Mouse (Mus musculus) limb, embryonic 14.5 days (tissue): Measurements from ENCODE around the gene Krt10. TPM values are rescaled to one million over a fixed set of nuclear protein-coding genes. Genes with fewer than 3 reads are reported as not detected.

Experiments
- ATAC-seq: fragments of 200-750 bp; cut with Nextera tagmentation; 2 replicates; pipeline ENCODE4 v1.8.0; 2017; ENCODE audit warnings: low read depth, moderate number of reproducible peaks, moderate TSS enrichment; ENCODE audit not compliant: low FRiP score
- DNase-seq: peaks from one replicate; pipeline ENCODE4 v3.0.0-alpha.2; 2015; ENCODE audit warnings: low spot score
- H3K27ac ChIP-seq: fragments of 300-500 bp; sonication (generic); replicated peaks from 2 replicates; pipeline ENCODE4 v1.5.1; 2014; ENCODE audit warnings: low read depth, mild to moderate bottlenecking, low read length, moderate library complexity, mixed read lengths
- H3K27me3 ChIP-seq: fragments of 300-500 bp; sonication (generic); 2 replicates; pipeline ENCODE4 v1.6.1; 2014; ENCODE audit warnings: low read length, mixed read lengths; ENCODE audit not compliant: control insufficient read depth, insufficient read depth
- H3K36me3 ChIP-seq: fragments of 300-500 bp; sonication (generic); 2 replicates; pipeline ENCODE4 v1.6.1; 2014; ENCODE audit warnings: mild to moderate bottlenecking, low read length, moderate library complexity, mixed read lengths; ENCODE audit not compliant: control insufficient read depth, insufficient read depth
- H3K4me1 ChIP-seq: fragments of 300-500 bp; sonication (generic); 2 replicates; pipeline ENCODE4 v1.6.1; 2014; ENCODE audit warnings: antibody characterized with exemption, low read length, mixed read lengths; ENCODE audit not compliant: control insufficient read depth, insufficient read depth
- H3K4me2 ChIP-seq: fragments of 300-500 bp; sonication (generic); replicated peaks from 2 replicates; pipeline ENCODE4 v1.6.1; 2014; ENCODE audit warnings: low read depth, mild to moderate bottlenecking, low read length, moderate library complexity; ENCODE audit not compliant: severe bottlenecking
- H3K4me3 ChIP-seq: fragments of 300-500 bp; sonication (generic); replicated peaks from 2 replicates; pipeline ENCODE4 v1.5.1; 2014; ENCODE audit warnings: low read length
- H3K9ac ChIP-seq: fragments of 300-500 bp; sonication (generic); 2 replicates; pipeline ENCODE4 v1.6.1; 2014; ENCODE audit warnings: mild to moderate bottlenecking, low read depth, low read length, moderate library complexity; ENCODE audit not compliant: severe bottlenecking
- H3K9me3 ChIP-seq: fragments of 300-500 bp; sonication (generic); 2 replicates; pipeline ENCODE4 v1.6.1; 2016; ENCODE audit warnings: low read length; ENCODE audit not compliant: control insufficient read depth
- POLR2A ChIP-seq: fragments of 200-500 bp; IDR thresholded peaks from 2 replicates; pipeline ENCODE4 v1.8.0; 2012; ENCODE audit warnings: inconsistent platforms, mild to moderate bottlenecking, moderate library complexity, borderline replicate concordance; ENCODE audit not compliant: insufficient read depth, insufficient read length; ENCODE audit errors: extremely low read depth
- WGBS: fragments of 180-500 bp; shearing (Covaris S2); extraction: QIAGEN DNeasy Blood & Tissue Kit; methylation state at CpG from one replicate; pipeline ENCODE4 v1.1.7; 2014; 5-methylcytosine and 5-hydroxymethylcytosine counted together
- polyA plus RNA-seq, 2 experiments: library from polyadenylated mRNA; depleted of rRNA in 1 of 2; stranded (reverse) in 1 of 2; unstranded in 1 of 2; fragments of >200 nt; fragmentation: Nextera tagmentation in 1 of 2; extraction: Ambion mirVana in 1 of 2; gene quantifications; 2 replicates each; pipeline versions ENCODE4 v1.2.1 to v1.2.3; 2012 to 2014

Gene Krt10
- polyA plus RNA-seq, 2 experiments, result 176 to 242 TPM

DNA sequence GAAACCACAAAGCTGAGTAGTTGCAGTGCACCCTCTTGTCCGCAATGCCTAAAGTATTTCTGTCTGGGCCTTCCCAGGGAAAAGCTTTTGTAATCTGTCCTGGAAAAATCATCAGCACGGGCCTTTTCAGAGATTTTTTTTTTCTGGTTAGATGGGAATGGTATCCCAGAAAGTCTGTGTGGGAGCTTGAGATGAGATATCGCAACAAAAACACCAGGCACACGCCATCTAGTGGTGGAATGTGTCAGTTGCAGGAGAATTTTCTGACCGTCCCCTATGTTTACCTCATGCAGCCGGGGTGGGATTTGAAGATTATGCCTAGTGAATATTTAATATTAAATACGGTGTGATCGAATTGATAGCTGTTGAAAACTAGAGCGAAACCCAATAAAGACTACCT lies 24.8 kb downstream of the Krt10 start:
- Histone ChIP-seq H3K4me3 (no peak overlapping the region), H3K4me1 (no peaks in the 10 kb centered on the region), H3K9me3 (no peaks in the 10 kb centered on the region), H3K27me3 (no peaks in the 10 kb centered on the region), H3K4me2 (no peak overlapping the region), H3K27ac (no peak overlapping the region), H3K9ac (no peak overlapping the region), H3K36me3 (no peaks in the 10 kb centered on the region)
- no peak for TF ChIP-seq POLR2A
- peak; percentile 43 for DNase-seq
- no peak for ATAC-seq
- WGBS, result 27% methylated on average over 9 of the region's 9 CpGs

DNA sequence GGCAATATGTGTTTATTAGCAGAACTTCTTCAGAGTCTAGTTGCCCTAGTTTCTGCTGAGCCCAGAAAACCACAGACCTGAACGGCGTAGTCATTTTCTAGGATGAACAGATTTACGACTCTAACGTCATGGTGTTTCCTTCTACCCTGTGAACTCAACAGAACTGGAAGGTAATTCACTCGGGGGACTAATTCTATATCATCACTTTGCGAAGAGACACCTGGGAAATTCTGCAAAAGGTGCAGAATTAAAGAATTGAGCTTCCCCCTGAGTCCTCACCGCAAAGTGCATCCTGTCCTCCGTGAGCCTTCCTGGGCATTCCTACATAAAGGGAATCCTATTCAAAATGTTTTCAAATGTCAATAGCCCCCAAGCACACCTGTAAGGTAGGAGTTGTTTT lies 27.7 kb downstream of the Krt10 start:
- Histone ChIP-seq H3K4me3 (no peak overlapping the region), H3K27ac (no peak overlapping the region), H3K9me3 (no peaks in the 10 kb centered on the region), H3K27me3 (no peaks in the 10 kb centered on the region), H3K4me1 (no peaks in the 10 kb centered on the region), H3K4me2 (no peak overlapping the region), H3K9ac (no peak overlapping the region), H3K36me3 (no peaks in the 10 kb centered on the region)
- no peak for DNase-seq
- 74% methylated on average over 8 of the region's 8 CpGs for WGBS
- ATAC-seq, result no peak
- TF ChIP-seq POLR2A, result no peak

- H3K36me3 ChIP-seq, result no peaks in the 10 kb centered on the region
- 68% methylated on average over 12 of the region's 12 CpGs for WGBS
- no peak within 1 kb of the TSS for H3K4me2 ChIP-seq
- TF ChIP-seq POLR2A, result no peak
- H3K9ac ChIP-seq, result no peak within 1 kb of the TSS
- no peaks in the 10 kb centered on the region for H3K4me1 ChIP-seq
- H3K27me3 ChIP-seq, result no peaks in the 10 kb centered on the region
- no peak for DNase-seq
- H3K27ac ChIP-seq, result no peak within 1 kb of the TSS
- no peaks in the 10 kb centered on the region for H3K9me3 ChIP-seq
- no peak for ATAC-seq
- no peak within 1 kb of the TSS for H3K4me3 ChIP-seq
Observed at GRCm38 (mm10) chr11:99351004-99351403, 38.2 kb downstream of the Krt10 start, which contains the start of gene Krt27. Gene Krt27, minus strand, starts transcription at chr11:99351104.

DNA sequence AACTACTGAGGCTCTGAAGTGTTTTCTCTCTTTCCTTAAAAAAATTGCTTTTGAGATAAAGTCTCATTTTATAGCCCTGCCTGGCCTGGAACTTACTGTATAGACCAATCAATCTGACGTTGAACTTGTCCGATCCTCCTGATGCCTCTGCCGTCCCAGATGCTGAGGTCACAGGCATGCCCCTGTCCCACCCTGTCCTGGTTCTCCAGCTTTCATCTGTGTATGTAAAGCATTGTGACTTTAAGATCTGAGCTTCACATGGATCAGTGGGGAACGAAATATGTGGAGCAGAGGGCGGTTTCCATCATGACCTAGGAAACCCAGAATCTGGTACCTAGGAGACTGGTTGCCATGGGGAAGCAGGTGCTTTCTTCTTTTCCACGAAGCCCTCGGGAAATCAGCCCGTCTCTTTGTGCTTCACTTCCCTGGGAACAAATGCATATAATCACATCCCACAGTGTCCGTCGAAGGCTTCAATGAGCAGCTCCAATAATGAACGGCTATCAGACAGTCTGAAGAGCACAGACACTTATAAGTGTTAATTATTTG lies 49.8 kb downstream of the Krt10 start:
- Histone ChIP-seq H3K27me3 (no peaks in the 10 kb centered on the region), H3K36me3 (no peaks in the 10 kb centered on the region), H3K4me1 (no peaks in the 10 kb centered on the region), H3K9me3 (no peaks in the 10 kb centered on the region), H3K27ac (no peak overlapping the region), H3K4me3 (no peak overlapping the region), H3K4me2 (no peak overlapping the region), H3K9ac (no peak overlapping the region)
- WGBS, result 81% methylated on average over 11 of the region's 11 CpGs
- ATAC-seq, result no peak
- no peak for DNase-seq
- no peak for TF ChIP-seq POLR2A

DNA sequence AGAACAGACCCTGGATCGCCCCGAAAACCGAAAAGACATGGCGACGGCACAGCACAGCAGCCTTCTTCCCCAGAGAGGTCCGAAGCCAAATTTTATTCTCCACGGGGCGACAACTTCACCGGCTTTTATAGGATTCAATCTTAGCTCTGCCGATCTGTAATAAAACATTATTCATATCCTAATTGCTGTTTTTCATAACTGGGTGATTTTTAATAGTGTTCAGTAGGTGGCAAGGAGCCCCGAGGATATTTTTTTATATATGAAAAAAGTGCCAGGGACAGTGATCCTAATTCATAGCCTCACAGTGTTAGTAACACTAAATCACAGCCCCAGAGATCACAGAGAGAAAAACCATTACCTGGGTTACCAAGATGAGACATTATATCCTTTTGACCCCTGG lies 51.3 kb downstream of the Krt10 start, which contains the start of gene Krt26:
TSS of gene Krt26 (minus strand) at position 101 of the 400 bp plus-strand sequence.
- Histone ChIP-seq H3K4me2 (no peak within 1 kb of the TSS), H3K27me3 (no peaks in the 10 kb centered on the region), H3K9me3 (no peaks in the 10 kb centered on the region), H3K36me3 (no peaks in the 10 kb centered on the region), H3K9ac (no peak within 1 kb of the TSS), H3K27ac (no peak within 1 kb of the TSS), H3K4me1 (no peaks in the 10 kb centered on the region), H3K4me3 (no peak within 1 kb of the TSS)
- 82% methylated on average over 11 of the region's 11 CpGs for WGBS
- DNase-seq, result no peak
- TF ChIP-seq POLR2A, result no peak
- no peak for ATAC-seq

Other genes starting within 250 kb of the Krt10 start
- gene Ccr7, start 234.3 kb downstream of the Krt10 start, polyA plus RNA-seq (2012; rRNA removed), result 0.65 and 0.99 TPM in 2 replicates
- gene Ccr7, start 234.3 kb downstream of the Krt10 start, polyA plus RNA-seq (2014; fragmentation: Nextera tagmentation; extraction: Ambion mirVana), result 0.84 and 0.94 TPM in 2 replicates
- 106 and 180 TPM in 2 replicates for gene Smarce1, start 158.3 kb downstream of the Krt10 start, polyA plus RNA-seq (2012; rRNA removed)
- gene Smarce1, start 158.3 kb downstream of the Krt10 start, polyA plus RNA-seq (2014; fragmentation: Nextera tagmentation; extraction: Ambion mirVana), result 154 and 166 TPM in 2 replicates
- gene Krt222, start 145.3 kb downstream of the Krt10 start, polyA plus RNA-seq (2012; rRNA removed), result 0.06 and 0.10 TPM in 2 replicates
- gene Krt222, start 145.3 kb downstream of the Krt10 start, polyA plus RNA-seq (2014; fragmentation: Nextera tagmentation; extraction: Ambion mirVana), result 0.06 and 0.36 TPM in 2 replicates
- gene Krt24, start 104.1 kb downstream of the Krt10 start, polyA plus RNA-seq (2012; rRNA removed), result 0.35 and 0.44 TPM in 2 replicates
- 0.35 TPM in 1 of 2 replicates, not detected in the other for gene Krt24, start 104.1 kb downstream of the Krt10 start, polyA plus RNA-seq (2014; fragmentation: Nextera tagmentation; extraction: Ambion mirVana)
- not detected in 2 replicates for gene Krt25, start 66.4 kb downstream of the Krt10 start, polyA plus RNA-seq (2012; rRNA removed)
- not detected in 2 replicates for gene Krt25, start 66.4 kb downstream of the Krt10 start, polyA plus RNA-seq (2014; fragmentation: Nextera tagmentation; extraction: Ambion mirVana)
- gene Krt26, start 51.4 kb downstream of the Krt10 start, polyA plus RNA-seq (2012; rRNA removed), result not detected in 2 replicates
- gene Krt26, start 51.4 kb downstream of the Krt10 start, polyA plus RNA-seq (2014; fragmentation: Nextera tagmentation; extraction: Ambion mirVana), result not detected in 2 replicates
- not detected in 2 replicates for gene Krt27, start 38.3 kb downstream of the Krt10 start, polyA plus RNA-seq (2012; rRNA removed)
- not detected in 2 replicates for gene Krt27, start 38.3 kb downstream of the Krt10 start, polyA plus RNA-seq (2014; fragmentation: Nextera tagmentation; extraction: Ambion mirVana)
- gene Krt28, start 14.5 kb downstream of the Krt10 start, polyA plus RNA-seq (2012; rRNA removed), result 0.16 and 0.22 TPM in 2 replicates
- 0.28 TPM in 1 of 2 replicates, not detected in the other for gene Krt28, start 14.5 kb downstream of the Krt10 start, polyA plus RNA-seq (2014; fragmentation: Nextera tagmentation; extraction: Ambion mirVana)
- gene Krt12, start 32.9 kb upstream of the Krt10 start, polyA plus RNA-seq (2012; rRNA removed), result 0.03 TPM in 1 of 2 replicates, not detected in the other
- gene Krt12, start 32.9 kb upstream of the Krt10 start, polyA plus RNA-seq (2014; fragmentation: Nextera tagmentation; extraction: Ambion mirVana), result 0.11 TPM in 1 of 2 replicates, not detected in the other
- 0.24 and 0.26 TPM in 2 replicates for gene Krt20, start 48.8 kb upstream of the Krt10 start, polyA plus RNA-seq (2012; rRNA removed)
- 0.26 and 0.37 TPM in 2 replicates for gene Krt20, start 48.8 kb upstream of the Krt10 start, polyA plus RNA-seq (2014; fragmentation: Nextera tagmentation; extraction: Ambion mirVana)
- 0.51 and 1.2 TPM in 2 replicates for gene Krt23, start 103.8 kb upstream of the Krt10 start, polyA plus RNA-seq (2012; rRNA removed)
- 2.7 and 3.7 TPM in 2 replicates for gene Krt23, start 103.8 kb upstream of the Krt10 start, polyA plus RNA-seq (2014; fragmentation: Nextera tagmentation; extraction: Ambion mirVana)
- not detected in 2 replicates for gene Krt39, start 132.0 kb upstream of the Krt10 start, polyA plus RNA-seq (2012; rRNA removed)
- not detected in 2 replicates for gene Krt39, start 132.0 kb upstream of the Krt10 start, polyA plus RNA-seq (2014; fragmentation: Nextera tagmentation; extraction: Ambion mirVana)
- gene Krt40, start 153.8 kb upstream of the Krt10 start, polyA plus RNA-seq (2012; rRNA removed), result not detected in 2 replicates
- gene Krt40, start 153.8 kb upstream of the Krt10 start, polyA plus RNA-seq (2014; fragmentation: Nextera tagmentation; extraction: Ambion mirVana), result not detected in 2 replicates
- 0.09 TPM in 1 of 2 replicates, not detected in the other for gene Krtap3-3, start 161.5 kb upstream of the Krt10 start, polyA plus RNA-seq (2012; rRNA removed)
- not detected in 2 replicates for gene Krtap3-3, start 161.5 kb upstream of the Krt10 start, polyA plus RNA-seq (2014; fragmentation: Nextera tagmentation; extraction: Ambion mirVana)
- not detected in 2 replicates for gene Krtap3-2, start 167.5 kb upstream of the Krt10 start, polyA plus RNA-seq (2012; rRNA removed)
- gene Krtap3-2, start 167.5 kb upstream of the Krt10 start, polyA plus RNA-seq (2014; fragmentation: Nextera tagmentation; extraction: Ambion mirVana), result not detected in 2 replicates
- not detected in 2 replicates for gene Gm11939, start 170.1 kb upstream of the Krt10 start, polyA plus RNA-seq (2012; rRNA removed)
- gene Gm11939, start 170.1 kb upstream of the Krt10 start, polyA plus RNA-seq (2014; fragmentation: Nextera tagmentation; extraction: Ambion mirVana), result not detected in 2 replicates
- not detected in 2 replicates for gene Krtap3-1, start 177.3 kb upstream of the Krt10 start, polyA plus RNA-seq (2012; rRNA removed)
- not detected in 2 replicates for gene Krtap3-1, start 177.3 kb upstream of the Krt10 start, polyA plus RNA-seq (2014; fragmentation: Nextera tagmentation; extraction: Ambion mirVana)
- not detected in 2 replicates for gene Krtap1-5, start 191.7 kb upstream of the Krt10 start, polyA plus RNA-seq (2012; rRNA removed)
- gene Krtap1-5, start 191.7 kb upstream of the Krt10 start, polyA plus RNA-seq (2014; fragmentation: Nextera tagmentation; extraction: Ambion mirVana), result not detected in 2 replicates
- not detected in 2 replicates for gene Krtap1-4, start 194.3 kb upstream of the Krt10 start, polyA plus RNA-seq (2012; rRNA removed)
- not detected in 2 replicates for gene Krtap1-4, start 194.3 kb upstream of the Krt10 start, polyA plus RNA-seq (2014; fragmentation: Nextera tagmentation; extraction: Ambion mirVana)
- not detected in 2 replicates for gene Krtap1-3, start 202.0 kb upstream of the Krt10 start, polyA plus RNA-seq (2012; rRNA removed)
- not detected in 2 replicates for gene Krtap1-3, start 202.0 kb upstream of the Krt10 start, polyA plus RNA-seq (2014; fragmentation: Nextera tagmentation; extraction: Ambion mirVana)
- gene Krtap9-3, start 208.7 kb upstream of the Krt10 start, polyA plus RNA-seq (2012; rRNA removed), result not detected in 2 replicates
- gene Krtap9-3, start 208.7 kb upstream of the Krt10 start, polyA plus RNA-seq (2014; fragmentation: Nextera tagmentation; extraction: Ambion mirVana), result not detected in 2 replicates
- not detected in 2 replicates for gene Gm11938, start 213.9 kb upstream of the Krt10 start, polyA plus RNA-seq (2012; rRNA removed)
- gene Gm11938, start 213.9 kb upstream of the Krt10 start, polyA plus RNA-seq (2014; fragmentation: Nextera tagmentation; extraction: Ambion mirVana), result not detected in 2 replicates
- gene Gm11937, start 220.8 kb upstream of the Krt10 start, polyA plus RNA-seq (2012; rRNA removed), result not detected in 2 replicates
- not detected in 2 replicates for gene Gm11937, start 220.8 kb upstream of the Krt10 start, polyA plus RNA-seq (2014; fragmentation: Nextera tagmentation; extraction: Ambion mirVana)
- not detected in 2 replicates for gene Krtap2-4, start 225.5 kb upstream of the Krt10 start, polyA plus RNA-seq (2012; rRNA removed)
- not detected in 2 replicates for gene Krtap2-4, start 225.5 kb upstream of the Krt10 start, polyA plus RNA-seq (2014; fragmentation: Nextera tagmentation; extraction: Ambion mirVana)
- not detected in 2 replicates for gene Gm11562, start 231.1 kb upstream of the Krt10 start, polyA plus RNA-seq (2012; rRNA removed)
- not detected in 2 replicates for gene Gm11562, start 231.1 kb upstream of the Krt10 start, polyA plus RNA-seq (2014; fragmentation: Nextera tagmentation; extraction: Ambion mirVana)
- not detected in 2 replicates for gene Krtap4-1, start 238.9 kb upstream of the Krt10 start, polyA plus RNA-seq (2012; rRNA removed)
- not detected in 2 replicates for gene Krtap4-1, start 238.9 kb upstream of the Krt10 start, polyA plus RNA-seq (2014; fragmentation: Nextera tagmentation; extraction: Ambion mirVana)
- not detected in 2 replicates for gene Krtap4-2, start 245.7 kb upstream of the Krt10 start, polyA plus RNA-seq (2012; rRNA removed)
- gene Krtap4-2, start 245.7 kb upstream of the Krt10 start, polyA plus RNA-seq (2014; fragmentation: Nextera tagmentation; extraction: Ambion mirVana), result not detected in 2 replicates